Mouse (Mus musculus): ENCODE results near the gene Tet3.
A peak's percentile ranks its signal among the peaks of the same experiment; 100 is the strongest.
"Not testable (repeated sequence)": the region's sequence is repeated elsewhere in the genome, so short reads cannot be mapped to it uniquely, and the experiment has no call there.

Tet3 gene

GRCm38 (mm10) chr6:83371350-83371749 lies 87.5 kb downstream of the Tet3 start:
- no peak for DNase-seq (ENCODE audit: extremely low spot score)

- no peak for DNase-seq (ENCODE audit: extremely low spot score)
Observed at GRCm38 (mm10) chr6:83370316-83370965, 88.4 kb downstream of the Tet3 start.

- no peak for DNase-seq (ENCODE audit: extremely low spot score)
Observed at GRCm38 (mm10) chr6:83363075-83363474, 95.8 kb downstream of the Tet3 start.

GRCm38 (mm10) chr6:83361523-83362248 lies 97.2 kb downstream of the Tet3 start:
- no peak for DNase-seq (ENCODE audit: extremely low spot score)

- DNase-seq (ENCODE audit: extremely low spot score) = no peak
Observed at GRCm38 (mm10) chr6:83357436-83357835, 101.4 kb downstream of the Tet3 start.

GRCm38 (mm10) chr6:83356569-83357138 lies 102.2 kb downstream of the Tet3 start:
- DNase-seq (ENCODE audit: extremely low spot score) = peak; percentile 85

- DNase-seq (ENCODE audit: extremely low spot score) = no peak
Observed at GRCm38 (mm10) chr6:83354856-83355781, 103.8 kb downstream of the Tet3 start.

- DNase-seq (ENCODE audit: extremely low spot score) = no peak
Observed at GRCm38 (mm10) chr6:83352666-83353410, 106.0 kb downstream of the Tet3 start.

- DNase-seq (ENCODE audit: extremely low spot score) = no peak
Observed at GRCm38 (mm10) chr6:83351490-83352160, 107.3 kb downstream of the Tet3 start.

- DNase-seq (ENCODE audit: extremely low spot score) = no peak
Observed at GRCm38 (mm10) chr6:83350851-83351405, 108.0 kb downstream of the Tet3 start.

GRCm38 (mm10) chr6:83350172-83350571 lies 108.7 kb downstream of the Tet3 start:
- DNase-seq (ENCODE audit: extremely low spot score) = no peak

- DNase-seq (ENCODE audit: extremely low spot score) = peak; percentile 93
Observed at GRCm38 (mm10) chr6:83349274-83349958, 109.5 kb downstream of the Tet3 start.

- no peak for DNase-seq (ENCODE audit: extremely low spot score)
Observed at GRCm38 (mm10) chr6:83348873-83349272, 110.0 kb downstream of the Tet3 start, which contains the start of gene Bola3. Gene Bola3, plus strand, starts transcription at chr6:83349147.

GRCm38 (mm10) chr6:83347916-83348315 lies 111.0 kb downstream of the Tet3 start:
- no peak for DNase-seq (ENCODE audit: extremely low spot score)

GRCm38 (mm10) chr6:83345285-83345684 lies 113.6 kb downstream of the Tet3 start:
- not testable (repeated sequence) for DNase-seq (ENCODE audit: extremely low spot score)

GRCm38 (mm10) chr6:83342957-83343356 lies 115.9 kb downstream of the Tet3 start:
- DNase-seq (ENCODE audit: extremely low spot score) = no peak

GRCm38 (mm10) chr6:83341387-83341786 lies 117.5 kb downstream of the Tet3 start:
- DNase-seq (ENCODE audit: extremely low spot score) = no peak

GRCm38 (mm10) chr6:83327591-83328190 lies 131.2 kb downstream of the Tet3 start:
- no peak for DNase-seq (ENCODE audit: extremely low spot score)

GRCm38 (mm10) chr6:83326761-83327160 lies 132.1 kb downstream of the Tet3 start:
- no peak for DNase-seq (ENCODE audit: extremely low spot score)

Data from embryo, embryonic 9.5 days (tissue).